Mouse (Mus musculus) skeletal muscle tissue, postnatal 0 days (tissue): ENCODE measurements around the gene Gm17174. TPM values are rescaled to one million over a fixed set of nuclear protein-coding genes. Genes with fewer than 3 reads are reported as not detected.

Source experiments
- polyA plus RNA-seq: library from polyadenylated mRNA; unstranded; fragments of >200 nt; fragmentation: Nextera tagmentation; extraction: Ambion mirVana; gene quantifications from 2 replicates; pipeline ENCODE4 v1.2.1, GENCODE M21; 2015

Gm17174 gene
- polyA plus RNA-seq: not detected in 2 replicates

GRCm38 (mm10) chr14:51592039-51592438 is at the start of gene Gm17174:
Gene Gm17174, minus strand, starts transcription at chr14:51592139.

GRCm38 (mm10) chr14:51635566-51635965 is 43.6 kb upstream of the Gm17174 start, which contains the start of gene Gm4181:
Gene Gm4181, minus strand, starts transcription at chr14:51635666.

GRCm38 (mm10) chr14:51611210-51611609 is 19.3 kb upstream of the Gm17174 start, which contains the start of gene Gm17078:
Gene Gm17078, minus strand, starts transcription at chr14:51611310.

GRCm38 (mm10) chr14:51573963-51574362 is 18.0 kb downstream of the Gm17174 start, which contains the start of gene Gm17175:
Gene Gm17175, minus strand, starts transcription at chr14:51574063.

GRCm38 (mm10) chr14:51552490-51552889 is 39.4 kb downstream of the Gm17174 start, which contains the start of gene Gm5622:
Gene Gm5622, plus strand, starts transcription at chr14:51552790.

Other genes starting within 250 kb of the Gm17174 start
- gene Gm7247, start 230.4 kb downstream of the Gm17174 start, polyA plus RNA-seq: not detected in 2 replicates
- not detected in 2 replicates for gene Vmn2r88, start 181.3 kb downstream of the Gm17174 start, polyA plus RNA-seq
- gene Vmn2r89, start 140.3 kb downstream of the Gm17174 start, polyA plus RNA-seq: not detected in 2 replicates
- gene Gm5622, start 39.3 kb downstream of the Gm17174 start, polyA plus RNA-seq: not detected in 2 replicates
- not detected in 2 replicates for gene Gm17175, start 18.1 kb downstream of the Gm17174 start, polyA plus RNA-seq
- not detected in 2 replicates for gene Gm17078, start 19.2 kb upstream of the Gm17174 start, polyA plus RNA-seq
- gene Gm4181, start 43.5 kb upstream of the Gm17174 start, polyA plus RNA-seq: not detected in 2 replicates
- gene Gm17079, start 103.3 kb upstream of the Gm17174 start, polyA plus RNA-seq: not detected in 2 replicates
- gene Gm5800, start 125.0 kb upstream of the Gm17174 start, polyA plus RNA-seq: not detected in 2 replicates
- gene Ang4, start 181.5 kb upstream of the Gm17174 start, polyA plus RNA-seq: not detected in 2 replicates
- gene AY358078, start 207.9 kb upstream of the Gm17174 start, polyA plus RNA-seq: not detected in 2 replicates